Mouse (Mus musculus) ES-Bruce4 (cell line): Measurements from ENCODE around the gene Gm9046. TPM values are rescaled to one million over a fixed set of nuclear protein-coding genes. Genes with fewer than 3 reads are reported as not detected.
A peak's percentile ranks its signal among the peaks of the same experiment; 100 is the strongest.
"Not testable (repeated sequence)": the region's sequence is repeated elsewhere in the genome, so short reads cannot be mapped to it uniquely, and the experiment has no call there.

ENCODE experiments used
- H3K27ac ChIP-seq: 2 replicates; pipeline ENCODE4 v1.5.1; 2012; ENCODE audit warnings: low read length, inconsistent platforms; ENCODE audit not compliant: insufficient read depth
- H3K27me3 ChIP-seq: 2 replicates; pipeline ENCODE4 v1.6.1; 2012; ENCODE audit warnings: mild to moderate bottlenecking, low read length, inconsistent platforms; ENCODE audit not compliant: control insufficient read depth, poor library complexity, insufficient read depth, severe bottlenecking
- H3K36me3 ChIP-seq: 2 replicates; pipeline ENCODE4 v1.6.1; 2012; ENCODE audit warnings: inconsistent platforms, mild to moderate bottlenecking, low read length, moderate library complexity; ENCODE audit not compliant: control insufficient read depth, poor library complexity, insufficient read depth, severe bottlenecking
- H3K4me1 ChIP-seq: one replicate; pipeline ENCODE4 v1.8.1; 2011; ENCODE audit warnings: low read length; ENCODE audit not compliant: control insufficient read depth, insufficient read depth
- H3K4me3 ChIP-seq: 2 replicates; pipeline ENCODE4 v1.5.1; 2011; ENCODE audit warnings: low read depth, mild to moderate bottlenecking, low read length
- H3K9ac ChIP-seq: 2 replicates; pipeline ENCODE4 v1.6.1; 2012; ENCODE audit warnings: low read depth, mild to moderate bottlenecking, inconsistent platforms; ENCODE audit not compliant: poor library complexity, severe bottlenecking
- H3K9me3 ChIP-seq: replicated peaks from 2 replicates; pipeline ENCODE4 v1.6.1; 2012; ENCODE audit warnings: mild to moderate bottlenecking, low read length, inconsistent platforms; ENCODE audit not compliant: control insufficient read depth, poor library complexity, insufficient read depth, severe bottlenecking
- CTCF ChIP-seq: IDR thresholded peaks from one replicate; pipeline ENCODE4 v1.8.1; 2011; ENCODE audit warnings: low read depth, low read length
- EP300 ChIP-seq: IDR thresholded peaks from 2 replicates; pipeline ENCODE4 v1.6.1; 2011; ENCODE audit warnings: low read depth, low read length; ENCODE audit not compliant: insufficient read depth
- POLR2A ChIP-seq: IDR thresholded peaks from one replicate; pipeline ENCODE4 v1.8.1; 2011; ENCODE audit warnings: low read length; ENCODE audit not compliant: insufficient read depth
- polyA plus RNA-seq: library from polyadenylated mRNA; stranded (reverse); fragments of >200 nt; gene quantifications from 2 replicates; pipeline ENCODE4 v1.2.4, GENCODE M21; 2011; ENCODE audit warnings: low read depth; ENCODE audit not compliant: missing spikeins, insufficient read depth, insufficient read length

The Gm9046 gene
- polyA plus RNA-seq, result not detected in 2 replicates

DNA sequence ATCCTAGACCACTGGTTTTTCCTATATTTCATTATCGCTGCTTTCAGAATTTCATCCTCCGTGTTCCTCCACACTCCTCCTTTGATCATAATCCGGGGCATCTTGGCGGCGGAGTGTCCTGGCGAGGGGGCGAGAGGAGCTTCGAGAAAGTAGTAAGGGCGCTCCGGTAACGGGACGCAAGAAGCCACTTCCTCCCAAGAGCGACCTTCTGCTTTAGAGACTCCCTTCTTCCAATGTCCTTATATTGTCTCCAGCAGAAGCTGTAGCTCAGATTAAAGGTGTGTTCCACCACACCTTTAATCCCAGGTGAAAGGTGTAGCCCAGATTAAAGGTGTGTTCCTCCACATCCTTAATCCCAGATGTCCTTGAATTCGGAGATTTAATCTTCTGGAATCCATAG, at the start of gene Gm9046:
Gene Gm9046 (minus strand): TSS at position 101 of the 400 bp plus-strand sequence.
- not testable (repeated sequence) for H3K4me1 ChIP-seq, H3K27ac ChIP-seq, H3K9me3 ChIP-seq, H3K4me3 ChIP-seq, H3K9ac ChIP-seq, H3K36me3 ChIP-seq, H3K27me3 ChIP-seq

DNA sequence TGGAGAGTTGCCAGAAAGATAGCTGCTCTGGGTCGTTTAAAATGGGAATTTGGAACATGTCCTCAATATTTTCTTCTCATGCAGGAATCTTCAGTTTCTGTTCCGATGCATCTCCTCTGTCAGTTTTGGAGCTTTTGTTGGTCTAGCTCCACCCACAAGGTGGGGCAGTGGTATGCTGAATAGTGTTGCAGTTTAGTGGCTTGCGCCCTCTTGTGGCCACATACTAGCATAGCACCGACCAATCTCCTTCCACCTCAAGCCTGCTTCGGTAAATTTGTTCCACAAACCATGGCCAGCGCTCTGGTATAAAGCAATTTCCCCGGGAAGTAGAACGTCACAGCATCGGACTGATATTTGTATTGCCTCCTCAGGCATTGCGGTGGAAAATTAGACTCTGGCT, 27.4 kb upstream of the Gm9046 start:
- peaks cover 5% of the 10 kb centered on the region; the same call in 1 of the 2 replicates for H3K9me3 ChIP-seq
- no peak overlapping the region for H3K9ac ChIP-seq
- H3K4me1 ChIP-seq, result no peaks in the 10 kb centered on the region
- TF ChIP-seq CTCF, result peak; percentile 98
- no peak for TF ChIP-seq POLR2A
- no peak for TF ChIP-seq EP300
- H3K27ac ChIP-seq, result no peak overlapping the region
- H3K4me3 ChIP-seq, result no peak overlapping the region
- H3K27me3 ChIP-seq, result no peaks in the 10 kb centered on the region
- H3K36me3 ChIP-seq, result no peaks in the 10 kb centered on the region

DNA sequence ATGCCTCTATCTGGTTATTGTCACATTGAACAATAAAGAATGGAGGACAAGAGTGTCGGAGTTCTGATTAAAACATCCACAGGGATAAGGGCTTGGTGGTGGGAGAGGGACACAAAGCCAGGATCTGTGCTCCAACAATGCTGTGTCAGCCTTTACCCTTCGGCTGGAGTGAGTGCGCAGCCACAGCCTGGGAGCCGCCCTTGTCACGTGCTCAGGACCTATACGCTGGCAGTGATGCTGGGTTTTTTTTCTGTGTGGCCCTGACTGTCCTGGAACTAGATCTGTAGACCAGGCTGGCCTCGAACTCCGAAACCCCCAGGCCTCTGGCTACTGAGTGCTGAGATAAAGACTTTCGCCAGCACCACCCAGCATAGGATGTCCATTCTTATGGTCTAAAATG, 26.5 kb upstream of the Gm9046 start:
- TF ChIP-seq CTCF, result no peak
- TF ChIP-seq EP300, result no peak
- TF ChIP-seq POLR2A, result no peak
- H3K9ac ChIP-seq, result no peak overlapping the region
- no peaks in the 10 kb centered on the region for H3K27me3 ChIP-seq
- H3K4me1 ChIP-seq, result no peaks in the 10 kb centered on the region
- H3K9me3 ChIP-seq, result peaks cover 14% of the 10 kb centered on the region
- H3K27ac ChIP-seq, result no peak overlapping the region
- no peaks in the 10 kb centered on the region for H3K36me3 ChIP-seq
- no peak overlapping the region for H3K4me3 ChIP-seq

DNA sequence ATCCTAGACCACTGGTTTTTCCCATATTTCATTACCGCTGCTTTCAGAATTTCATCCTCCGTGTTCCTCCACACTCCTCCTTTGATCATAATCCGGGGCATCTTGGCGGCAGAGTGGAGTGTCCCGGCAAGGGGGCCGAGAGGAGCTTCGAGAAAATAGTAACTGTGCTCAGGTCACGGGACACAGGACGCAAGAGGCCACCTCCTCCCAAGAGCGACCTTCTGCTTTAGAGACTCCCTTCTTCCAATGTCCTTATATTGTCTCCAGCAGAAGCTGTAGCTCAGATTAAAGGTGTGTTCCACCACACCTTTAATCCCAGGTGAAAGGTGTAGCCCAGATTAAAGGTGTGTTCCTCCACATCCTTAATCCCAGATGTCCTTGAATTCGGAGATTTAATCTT, 10.9 kb upstream of the Gm9046 start, which contains the start of gene Gm9049:
Gene Gm9049 (minus strand): TSS at position 101 of the 400 bp plus-strand sequence.
- not testable (repeated sequence) for H3K4me1 ChIP-seq, H3K27ac ChIP-seq, H3K9ac ChIP-seq, H3K4me3 ChIP-seq, H3K9me3 ChIP-seq, H3K27me3 ChIP-seq, H3K36me3 ChIP-seq

DNA sequence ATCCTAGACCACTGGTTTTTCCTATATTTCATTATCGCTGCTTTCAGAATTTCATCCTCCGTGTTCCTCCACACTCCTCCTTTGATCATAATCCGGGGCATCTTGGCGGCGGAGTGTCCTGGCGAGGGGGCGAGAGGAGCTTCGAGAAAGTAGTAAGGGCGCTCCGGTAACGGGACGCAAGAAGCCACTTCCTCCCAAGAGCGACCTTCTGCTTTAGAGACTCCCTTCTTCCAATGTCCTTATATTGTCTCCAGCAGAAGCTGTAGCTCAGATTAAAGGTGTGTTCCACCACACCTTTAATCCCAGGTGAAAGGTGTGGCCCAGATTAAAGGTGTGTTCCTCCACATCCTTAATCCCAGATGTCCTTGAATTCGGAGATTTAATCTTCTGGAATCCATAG, 5.5 kb upstream of the Gm9046 start, which contains the start of gene Gm9048:
Gene Gm9048 (minus strand): TSS at position 101 of the 400 bp plus-strand sequence.
- not testable (repeated sequence) for H3K27ac ChIP-seq, H3K9ac ChIP-seq, H3K36me3 ChIP-seq, H3K4me1 ChIP-seq, H3K27me3 ChIP-seq, H3K9me3 ChIP-seq, H3K4me3 ChIP-seq

DNA sequence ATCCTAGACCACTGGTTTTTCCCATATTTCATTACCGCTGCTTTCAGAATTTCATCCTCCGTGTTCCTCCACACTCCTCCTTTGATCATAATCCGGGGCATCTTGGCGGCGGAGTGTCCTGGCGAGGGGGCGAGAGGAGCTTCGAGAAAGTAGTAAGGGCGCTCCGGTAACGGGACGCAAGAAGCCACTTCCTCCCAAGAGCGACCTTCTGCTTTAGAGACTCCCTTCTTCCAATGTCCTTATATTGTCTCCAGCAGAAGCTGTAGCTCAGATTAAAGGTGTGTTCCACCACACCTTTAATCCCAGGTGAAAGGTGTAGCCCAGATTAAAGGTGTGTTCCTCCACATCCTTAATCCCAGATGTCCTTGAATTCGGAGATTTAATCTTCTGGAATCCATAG, 5.3 kb downstream of the Gm9046 start, which contains the start of gene Gm9045:
Gene Gm9045 (minus strand): TSS at position 101 of the 400 bp plus-strand sequence.
- not testable (repeated sequence) for H3K27ac ChIP-seq, H3K9me3 ChIP-seq, H3K9ac ChIP-seq, H3K36me3 ChIP-seq, H3K4me1 ChIP-seq, H3K4me3 ChIP-seq, H3K27me3 ChIP-seq

DNA sequence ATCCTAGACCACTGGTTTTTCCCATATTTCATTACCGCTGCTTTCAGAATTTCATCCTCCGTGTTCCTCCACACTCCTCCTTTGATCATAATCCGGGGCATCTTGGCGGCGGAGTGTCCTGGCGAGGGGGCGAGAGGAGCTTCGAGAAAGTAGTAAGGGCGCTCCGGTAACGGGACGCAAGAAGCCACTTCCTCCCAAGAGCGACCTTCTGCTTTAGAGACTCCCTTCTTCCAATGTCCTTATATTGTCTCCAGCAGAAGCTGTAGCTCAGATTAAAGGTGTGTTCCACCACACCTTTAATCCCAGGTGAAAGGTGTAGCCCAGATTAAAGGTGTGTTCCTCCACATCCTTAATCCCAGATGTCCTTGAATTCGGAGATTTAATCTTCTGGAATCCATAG, 10.7 kb downstream of the Gm9046 start, which contains the start of gene Gm9044:
Gene Gm9044 (minus strand): TSS at position 101 of the 400 bp plus-strand sequence.
- not testable (repeated sequence) for H3K27ac ChIP-seq, H3K9ac ChIP-seq, H3K4me3 ChIP-seq, H3K4me1 ChIP-seq, H3K9me3 ChIP-seq, H3K36me3 ChIP-seq, H3K27me3 ChIP-seq

DNA sequence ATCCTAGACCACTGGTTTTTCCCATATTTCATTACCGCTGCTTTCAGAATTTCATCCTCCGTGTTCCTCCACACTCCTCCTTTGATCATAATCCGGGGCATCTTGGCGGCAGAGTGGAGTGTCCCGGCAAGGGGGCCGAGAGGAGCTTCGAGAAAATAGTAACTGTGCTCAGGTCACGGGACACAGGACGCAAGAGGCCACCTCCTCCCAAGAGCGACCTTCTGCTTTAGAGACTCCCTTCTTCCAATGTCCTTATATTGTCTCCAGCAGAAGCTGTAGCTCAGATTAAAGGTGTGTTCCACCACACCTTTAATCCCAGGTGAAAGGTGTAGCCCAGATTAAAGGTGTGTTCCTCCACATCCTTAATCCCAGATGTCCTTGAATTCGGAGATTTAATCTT, 16.2 kb downstream of the Gm9046 start, which contains the start of gene Gm9040:
Gene Gm9040 (minus strand): TSS at position 101 of the 400 bp plus-strand sequence.
- not testable (repeated sequence) for H3K36me3 ChIP-seq, H3K27ac ChIP-seq, H3K9ac ChIP-seq, H3K9me3 ChIP-seq, H3K4me1 ChIP-seq, H3K4me3 ChIP-seq, H3K27me3 ChIP-seq
